Mouse (Mus musculus) cerebellum, adult 2 months (tissue): Measurements from ENCODE around the gene Apoe. TPM values are rescaled to one million over a fixed set of nuclear protein-coding genes. Genes with fewer than 3 reads are reported as not detected.
A peak's percentile ranks its signal among the peaks of the same experiment; 100 is the strongest.
"Not testable (repeated sequence)": the region's sequence is repeated elsewhere in the genome, so short reads cannot be mapped to it uniquely, and the experiment has no call there.

Source experiments
- DNase-seq, 2 experiments: peaks; one replicate each; pipeline ENCODE4 v3.0.0; 2021
- H3K27ac ChIP-seq: fragments of 200-500 bp; 2 replicates; pipeline ENCODE4 v1.5.1; 2012; ENCODE audit warnings: low read length, control low read depth, inconsistent platforms; ENCODE audit not compliant: insufficient read depth
- H3K27me3 ChIP-seq: fragments of 200-500 bp; 2 replicates; pipeline ENCODE4 v1.6.1; 2012; ENCODE audit warnings: inconsistent platforms, mild to moderate bottlenecking, low read length, moderate library complexity; ENCODE audit not compliant: control insufficient read depth, insufficient read depth
- H3K4me1 ChIP-seq: fragments of 200-500 bp; 2 replicates; pipeline ENCODE4 v1.6.1; 2011; ENCODE audit warnings: low read length; ENCODE audit not compliant: control insufficient read depth, insufficient read depth
- H3K4me3 ChIP-seq: fragments of 200-500 bp; replicated peaks from 2 replicates; pipeline ENCODE3; 2011; ENCODE audit warnings: mild to moderate bottlenecking, low read depth, low read length, control low read depth; ENCODE audit not compliant: insufficient read depth
- CTCF ChIP-seq: fragments of 200-500 bp; IDR thresholded peaks from 2 replicates; pipeline ENCODE4 v1.5.1; 2011; ENCODE audit warnings: low read depth, mild to moderate bottlenecking, control low read depth, low read length, moderate library complexity, borderline replicate concordance; ENCODE audit not compliant: insufficient read depth
- POLR2A ChIP-seq: fragments of 200-500 bp; IDR thresholded peaks from 2 replicates; pipeline ENCODE4 v1.6.1; 2011; ENCODE audit warnings: low read length, control low read depth, borderline replicate concordance; ENCODE audit not compliant: insufficient read depth
- WGBS: fragments of 180-500 bp; shearing (Covaris S2); methylation state at CpG from one replicate; pipeline ENCODE4 v1.1.7; 2018; 5-methylcytosine and 5-hydroxymethylcytosine counted together
- polyA plus RNA-seq: library from polyadenylated mRNA; depleted of rRNA; stranded (reverse); fragments of >200 nt; gene quantifications from 2 replicates; pipeline ENCODE4 v1.2.3, GENCODE M21; 2012

The Apoe gene
- polyA plus RNA-seq, 1 experiment, result 2,936 TPM

DNA sequence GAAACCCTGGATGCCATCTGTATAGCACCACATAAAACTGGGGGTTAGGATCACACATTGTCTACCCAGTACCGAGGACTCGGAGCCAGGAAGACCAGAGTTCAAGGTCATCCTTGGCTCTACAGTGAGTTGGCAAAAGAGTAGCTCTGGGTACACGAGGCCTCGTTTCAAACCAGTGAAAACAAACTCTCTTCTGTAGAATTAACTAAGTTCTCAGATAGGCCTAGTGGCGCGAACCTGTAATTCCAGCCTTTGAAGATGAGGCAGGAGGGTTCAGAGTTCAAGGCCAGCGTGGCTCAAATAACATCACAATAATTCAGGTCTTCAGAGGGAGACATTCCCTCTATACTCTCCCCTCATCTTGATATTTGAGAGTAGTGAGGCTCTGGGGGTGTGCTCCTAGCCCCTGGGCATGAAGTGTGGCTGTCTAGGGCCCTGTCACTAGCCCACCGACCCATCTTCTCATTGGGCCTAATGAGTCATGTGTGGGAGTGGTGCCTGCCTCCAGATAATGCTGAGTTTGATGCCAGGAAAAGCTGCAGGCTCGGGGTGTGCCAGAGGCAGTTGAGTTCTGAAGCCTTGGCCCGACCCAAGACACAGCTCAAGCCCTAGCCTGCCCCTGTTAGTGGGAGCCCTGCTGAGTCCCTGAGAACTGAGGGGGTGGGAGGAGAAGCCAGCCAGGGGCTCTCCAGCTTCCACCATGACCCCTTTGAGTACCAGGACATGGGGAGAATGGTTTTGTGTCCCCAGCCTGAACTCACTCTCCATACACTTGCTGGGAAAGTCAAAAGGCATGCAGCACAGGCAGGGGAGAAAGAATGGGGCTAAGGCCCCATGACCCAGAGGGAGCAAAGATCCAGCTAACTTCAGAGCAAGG, 4.4 kb downstream of the Apoe start:
- no peak overlapping the region for H3K27ac ChIP-seq
- H3K27me3 ChIP-seq, result no peaks in the 10 kb centered on the region
- 0 out of 2 replicates have a peak, but pooled peaks cover 4% of the 10 kb centered on the region for H3K4me1 ChIP-seq
- H3K4me3 ChIP-seq, result no peak overlapping the region
- DNase-seq, result peak in 1 of 2 experiments; percentile 32
- TF ChIP-seq CTCF (no peak), POLR2A (no peak)
- WGBS, result 72% methylated on average over 10 of the region's 10 CpGs

DNA sequence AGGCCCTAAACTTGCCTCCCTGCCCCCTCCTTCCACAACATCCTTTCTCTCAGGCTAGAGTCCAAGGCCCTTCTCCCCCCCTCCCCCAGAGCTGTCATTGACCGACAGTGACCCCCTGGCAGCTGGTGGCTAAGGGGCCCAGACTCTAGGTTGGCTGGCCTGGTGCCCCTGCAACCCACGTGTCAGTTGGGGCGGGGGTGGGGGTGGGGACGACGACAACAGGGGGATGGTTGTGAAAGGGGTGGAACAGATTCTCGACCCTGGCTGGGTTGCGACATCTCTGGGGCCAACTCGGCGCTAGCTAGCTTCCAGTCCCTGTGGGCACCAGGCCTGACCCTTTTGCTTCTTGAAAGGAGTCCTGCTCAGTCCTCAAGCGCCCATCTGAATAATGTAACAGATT, 5.6 kb downstream of the Apoe start:
- Histone ChIP-seq H3K27ac (no peak overlapping the region), H3K4me1 (0 out of 2 replicates have a peak, but pooled peaks cover 2% of the 10 kb centered on the region), H3K27me3 (no peaks in the 10 kb centered on the region), H3K4me3 (no peak overlapping the region)
- DNase-seq, result peak; percentile 25 to 51
- WGBS, result 26% methylated on average over 10 of the region's 10 CpGs
- TF ChIP-seq CTCF (no peak), POLR2A (no peak)

DNA sequence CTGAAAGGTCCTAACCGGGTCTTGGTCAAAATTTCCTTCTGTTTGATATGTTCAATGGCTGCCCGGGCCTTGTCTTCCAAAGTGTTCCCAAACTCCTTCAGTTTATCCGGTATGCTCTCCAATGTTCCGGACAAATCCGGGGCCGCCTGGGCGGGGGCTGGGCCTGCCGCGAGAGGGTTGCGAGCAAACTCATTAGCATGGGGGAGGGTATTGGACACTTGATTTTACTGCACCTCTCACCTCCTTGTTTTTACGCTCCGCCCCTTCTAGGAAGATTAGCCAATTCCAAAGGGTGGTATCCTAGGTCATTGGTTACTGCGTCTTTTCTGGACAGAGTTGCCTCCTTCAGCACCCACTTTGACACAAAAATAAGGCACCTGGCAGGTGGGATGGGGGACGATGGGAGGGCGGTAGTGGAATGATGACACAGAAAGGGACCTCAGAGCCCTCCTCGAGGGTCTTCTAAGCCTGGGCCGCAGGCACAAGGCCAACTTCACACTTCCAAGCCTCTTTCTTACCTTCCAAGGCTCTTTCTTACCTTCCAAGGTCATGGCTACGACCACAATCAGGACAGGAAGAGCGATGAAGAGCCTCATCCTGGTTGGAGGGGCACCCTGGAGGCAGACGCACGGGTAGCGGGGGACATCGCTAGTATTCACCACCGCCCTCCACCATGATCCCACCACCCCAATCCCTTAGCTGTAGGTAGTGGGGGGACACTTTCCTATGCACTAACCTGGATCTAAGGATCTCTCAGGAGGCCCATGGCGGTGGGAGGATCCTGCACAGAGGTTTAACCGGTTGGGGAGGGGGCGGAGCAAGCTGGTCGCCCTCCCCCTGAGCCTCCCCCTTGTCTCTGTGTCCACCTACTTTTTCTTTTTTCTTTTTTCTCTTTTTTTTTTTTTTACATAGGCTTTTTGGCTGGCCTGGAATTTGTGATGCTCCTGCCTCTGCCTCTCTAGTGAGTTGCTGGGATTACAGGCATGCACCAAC, 6.8 kb downstream of the Apoe start, which contains the start of gene Apoc1:
Apoc1 (minus strand) TSS at position 788 of the 993 bp plus-strand sequence.
- H3K4me1 ChIP-seq, result no peaks in the 10 kb centered on the region
- H3K27me3 ChIP-seq, result no peaks in the 10 kb centered on the region
- TF ChIP-seq CTCF, result no peak
- TF ChIP-seq POLR2A, result no peak
- no peak within 1 kb of the TSS for H3K4me3 ChIP-seq
- H3K27ac ChIP-seq, result no peak within 1 kb of the TSS
- 60% methylated on average over 28 of the region's 28 CpGs for WGBS
- DNase-seq, result no peak

- no peaks in the 10 kb centered on the region for H3K4me1 ChIP-seq
- no peak overlapping the region for H3K4me3 ChIP-seq
- H3K27ac ChIP-seq, result no peak overlapping the region
- WGBS, result 67% methylated on average over 6 of the region's 6 CpGs
- no peaks in the 10 kb centered on the region for H3K27me3 ChIP-seq
- TF ChIP-seq CTCF (no peak), POLR2A (no peak)
- DNase-seq, result no peak
Measured at GRCm38 (mm10) chr7:19691434-19691833, 7.6 kb downstream of the Apoe start.

DNA sequence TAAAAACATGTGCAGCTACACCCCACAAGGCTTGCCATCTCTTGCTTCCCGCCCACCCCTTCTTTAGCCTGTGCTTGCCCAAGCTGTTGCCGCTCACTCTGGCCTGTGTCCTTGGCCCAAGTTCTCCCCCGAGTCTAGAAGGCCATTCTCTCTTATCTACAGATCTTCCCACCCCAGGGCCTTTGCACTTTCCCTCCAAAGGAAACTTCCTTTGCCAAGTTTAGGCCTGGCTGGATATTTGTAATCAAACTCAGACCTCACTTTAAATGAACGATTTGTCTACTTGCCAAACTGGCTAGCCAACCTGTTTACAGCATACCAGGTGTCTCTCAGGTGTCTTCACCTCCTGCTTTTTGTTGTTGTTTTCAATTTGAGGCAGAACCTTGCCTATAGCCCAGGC, 8.1 kb downstream of the Apoe start:
- TF ChIP-seq POLR2A, result no peak
- DNase-seq, result no peak
- H3K4me3 ChIP-seq, result no peak overlapping the region
- WGBS, result 89% methylated on average over 4 of the region's 4 CpGs
- H3K4me1 ChIP-seq, result no peaks in the 10 kb centered on the region
- no peak overlapping the region for H3K27ac ChIP-seq
- H3K27me3 ChIP-seq, result no peaks in the 10 kb centered on the region; the same call in 1 of the 2 replicates

DNA sequence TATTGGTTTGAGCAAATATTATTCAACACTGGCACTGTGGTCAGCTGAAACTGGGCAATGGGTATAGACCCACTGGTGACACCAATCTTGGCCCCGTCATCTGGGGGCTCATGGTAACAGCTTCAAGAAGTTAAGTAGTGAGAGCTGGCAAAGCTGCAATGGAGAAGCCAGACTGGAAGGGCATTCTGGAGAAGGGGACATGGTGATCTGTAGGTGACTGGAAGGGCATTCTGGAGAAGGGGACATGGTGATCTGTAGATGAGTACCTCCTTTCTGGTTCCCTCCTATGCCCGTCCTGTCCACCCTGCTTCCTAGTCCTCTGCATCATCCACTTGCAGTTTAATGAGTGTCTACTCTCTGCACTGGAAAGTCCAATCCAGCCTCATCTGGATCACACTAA, 10.4 kb downstream of the Apoe start:
- TF ChIP-seq POLR2A, result no peak
- no peak for TF ChIP-seq CTCF
- 89% methylated on average over 2 of the region's 2 CpGs for WGBS
- Histone ChIP-seq H3K27ac (no peak overlapping the region), H3K4me3 (no peak overlapping the region), H3K4me1 (no peaks in the 10 kb centered on the region), H3K27me3 (no peaks in the 10 kb centered on the region; the same call in 1 of the 2 replicates)
- DNase-seq, result no peak

DNA sequence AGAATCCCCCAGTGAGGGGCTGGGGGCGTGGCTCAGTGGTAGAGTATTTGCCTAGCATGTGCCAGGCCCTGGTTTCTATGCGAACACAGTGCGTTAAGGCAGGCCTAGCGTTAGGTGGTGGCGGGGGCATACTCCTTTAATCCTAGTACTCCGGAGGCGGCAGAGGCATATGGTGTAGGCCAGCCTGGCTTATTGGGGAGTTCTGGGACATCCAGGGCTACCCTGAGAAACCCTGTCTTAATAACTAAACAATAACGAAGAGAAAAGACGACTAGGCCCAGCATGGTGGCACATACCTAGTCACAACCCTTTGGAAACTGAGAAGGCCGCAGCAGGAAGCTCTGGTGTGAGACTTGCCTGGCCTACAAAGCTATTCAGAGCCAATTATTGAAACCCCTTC, 10.9 kb downstream of the Apoe start:
- TF ChIP-seq POLR2A (no peak), CTCF (no peak)

DNA sequence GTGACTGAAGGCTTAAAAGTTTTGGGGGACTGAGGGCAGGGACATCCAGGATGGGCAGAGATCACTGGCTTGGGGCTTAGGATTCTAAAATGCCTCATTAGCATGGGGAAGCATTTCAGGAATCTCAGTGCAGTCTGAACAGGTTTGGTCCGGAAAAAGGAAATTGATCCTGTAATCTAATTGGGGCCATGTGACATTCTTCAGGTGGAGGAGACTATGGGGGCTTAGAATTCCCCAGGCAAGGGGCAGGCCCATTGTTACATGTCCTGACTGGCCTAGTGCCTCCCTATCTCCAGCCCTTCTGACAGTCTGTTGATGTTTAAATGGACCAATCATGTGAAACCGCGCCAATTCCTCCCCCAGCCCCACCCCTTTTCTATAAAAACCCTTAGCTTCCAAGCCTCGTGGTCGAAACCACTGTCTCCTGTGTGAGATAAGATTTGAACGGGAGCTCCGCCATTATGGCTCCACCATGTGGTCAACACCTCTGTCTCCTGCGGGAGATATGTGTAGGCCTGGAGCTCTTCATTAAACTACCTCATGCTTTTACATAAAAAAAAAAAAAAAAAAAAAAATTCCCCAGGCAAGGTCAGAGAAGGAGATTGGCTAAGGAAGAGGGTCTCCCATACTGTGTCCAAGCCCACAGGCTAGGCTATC, 11.9 kb downstream of the Apoe start:
- H3K27ac ChIP-seq, H3K4me3 ChIP-seq, H3K4me1 ChIP-seq, H3K27me3 ChIP-seq, DNase-seq: not testable (repeated sequence)
- 72% methylated on average over 8 of the region's 8 CpGs for WGBS

More for the DNA sequence above, 10.9 kb downstream of the Apoe start:
- DNase-seq, result no peak
- no peak overlapping the region for H3K4me3 ChIP-seq
- no peaks in the 10 kb centered on the region for H3K4me1 ChIP-seq
- 88% methylated on average over 10 of the region's 10 CpGs for WGBS
- no peak overlapping the region for H3K27ac ChIP-seq
- no peaks in the 10 kb centered on the region; the same call in 1 of the 2 replicates for H3K27me3 ChIP-seq
